Mouse (Mus musculus) T-cell, adult 66 days (primary cell): Measurements from ENCODE around the gene Tctex1d4. TPM values are rescaled to one million over a fixed set of nuclear protein-coding genes. Genes with fewer than 3 reads are reported as not detected.

Experiments
- total RNA-seq, 2 experiments: library from RNA; stranded (reverse); gene quantifications; 3 replicates in 1 of 2; 4 replicates in 1 of 2; pipeline ENCODE4 v1.2.4; 2023

Gene Tctex1d4
- not detected for total RNA-seq

DNA sequence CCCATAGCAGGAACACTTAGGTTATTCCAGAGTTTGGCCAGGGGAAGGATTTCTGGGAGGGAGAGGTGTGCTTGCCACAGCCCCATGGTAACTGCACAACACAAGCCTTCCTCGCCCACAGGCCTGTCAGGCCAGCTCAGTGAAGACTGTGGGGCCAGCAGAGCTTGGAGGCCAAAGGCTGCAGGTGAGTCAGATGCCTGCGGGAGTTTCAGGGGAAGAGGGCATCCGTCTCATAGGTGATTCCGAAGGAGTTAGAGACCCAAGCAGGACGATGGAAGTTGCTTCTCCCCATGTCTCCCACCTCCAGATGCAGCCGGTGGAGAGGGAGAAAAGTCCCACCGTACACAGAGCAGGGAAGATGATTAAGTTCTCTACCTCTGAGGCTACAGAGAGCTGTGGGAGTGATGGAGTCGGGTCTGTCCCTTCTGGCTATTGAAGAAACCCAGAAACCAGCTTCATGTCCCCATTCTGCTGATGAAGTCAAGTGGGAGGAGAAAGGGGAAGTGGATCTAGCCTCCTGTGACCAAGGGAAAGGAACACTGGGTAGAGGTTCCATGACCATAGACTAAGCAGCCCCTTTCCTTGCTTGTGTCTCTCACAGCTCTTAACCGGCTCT lies at the start of gene Tctex1d4:
TSS of gene Tctex1d4 (plus strand) at position 120 of the 616 bp plus-strand sequence.

DNA sequence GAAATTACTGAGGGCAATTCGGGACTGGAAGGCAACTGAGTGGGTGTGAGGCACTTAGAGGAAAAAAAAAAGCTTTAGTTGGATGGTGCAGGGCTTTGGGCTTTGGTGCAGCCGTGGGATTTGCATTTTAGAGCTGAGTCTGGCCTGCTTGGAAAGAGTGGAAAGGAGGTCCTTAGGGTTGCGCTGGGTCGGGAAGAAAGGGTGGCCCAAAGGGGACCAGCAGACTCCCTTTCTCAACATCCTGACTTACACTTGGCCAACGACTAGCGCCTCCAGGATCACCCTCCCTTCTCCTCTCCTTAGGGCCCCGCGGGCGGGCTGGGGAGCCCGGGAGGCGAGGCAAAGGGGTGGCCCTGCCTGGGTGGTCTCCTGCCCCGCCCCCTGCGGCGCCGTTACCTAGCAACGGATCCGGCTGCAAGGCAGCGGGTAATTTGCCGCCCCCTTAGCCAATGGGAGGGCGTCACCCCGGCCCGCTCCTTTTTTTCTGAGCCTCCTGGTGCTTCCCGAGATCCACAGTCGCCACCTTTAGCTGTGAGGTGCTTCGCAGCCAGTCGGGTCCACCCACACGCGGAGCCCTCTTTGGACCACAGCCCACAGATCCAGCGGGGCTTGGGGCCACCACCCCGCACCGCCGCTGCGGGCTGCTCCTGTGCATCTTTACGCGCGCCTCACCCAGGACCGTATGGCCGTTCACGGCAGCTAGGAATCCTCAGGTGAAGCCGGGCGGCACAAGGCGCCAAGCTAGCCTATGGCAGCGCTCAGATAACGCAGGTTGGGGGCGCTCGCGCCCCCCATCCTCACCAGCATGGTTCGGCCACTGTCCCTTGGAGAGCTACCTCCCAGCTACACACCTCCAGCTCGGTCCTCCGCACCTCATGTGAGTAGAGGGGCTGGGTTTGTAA lies 30.8 kb upstream of the Tctex1d4 start, which contains the start of gene Ptch2:
TSS of gene Ptch2 (plus strand) at position 525 of the 902 bp plus-strand sequence.

DNA sequence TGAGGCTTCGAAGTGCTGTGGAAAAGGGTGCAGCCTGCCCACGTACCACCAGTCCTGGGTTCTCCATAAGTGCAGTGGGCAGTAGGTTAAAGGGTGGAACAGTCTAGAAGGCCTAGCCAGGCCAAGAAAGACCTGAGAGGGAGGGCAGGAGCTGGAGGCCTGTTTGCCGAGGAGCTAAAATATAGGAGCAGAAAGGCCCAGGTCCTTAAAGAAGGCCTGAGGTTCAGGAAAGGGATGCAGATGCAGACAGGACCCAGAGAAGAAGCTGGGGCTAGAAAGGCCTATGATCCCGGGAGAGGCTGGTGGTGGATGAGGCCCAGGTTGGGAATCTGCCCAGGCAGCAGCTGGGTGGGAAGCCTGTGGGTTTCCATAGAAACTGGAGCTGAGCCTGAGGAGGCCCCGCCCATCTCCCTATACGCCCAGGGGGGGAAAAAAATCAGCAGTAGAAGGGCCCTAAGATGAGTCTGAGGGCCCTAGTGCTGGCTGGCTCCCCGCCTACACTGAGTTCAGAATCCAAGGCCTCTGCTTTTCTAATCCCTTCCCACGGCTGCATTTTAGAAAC lies 1.2 kb upstream of the Tctex1d4 start, which contains the start of gene Btbd19:
TSS of gene Btbd19 (minus strand) at position 378 of the 562 bp plus-strand sequence.

DNA sequence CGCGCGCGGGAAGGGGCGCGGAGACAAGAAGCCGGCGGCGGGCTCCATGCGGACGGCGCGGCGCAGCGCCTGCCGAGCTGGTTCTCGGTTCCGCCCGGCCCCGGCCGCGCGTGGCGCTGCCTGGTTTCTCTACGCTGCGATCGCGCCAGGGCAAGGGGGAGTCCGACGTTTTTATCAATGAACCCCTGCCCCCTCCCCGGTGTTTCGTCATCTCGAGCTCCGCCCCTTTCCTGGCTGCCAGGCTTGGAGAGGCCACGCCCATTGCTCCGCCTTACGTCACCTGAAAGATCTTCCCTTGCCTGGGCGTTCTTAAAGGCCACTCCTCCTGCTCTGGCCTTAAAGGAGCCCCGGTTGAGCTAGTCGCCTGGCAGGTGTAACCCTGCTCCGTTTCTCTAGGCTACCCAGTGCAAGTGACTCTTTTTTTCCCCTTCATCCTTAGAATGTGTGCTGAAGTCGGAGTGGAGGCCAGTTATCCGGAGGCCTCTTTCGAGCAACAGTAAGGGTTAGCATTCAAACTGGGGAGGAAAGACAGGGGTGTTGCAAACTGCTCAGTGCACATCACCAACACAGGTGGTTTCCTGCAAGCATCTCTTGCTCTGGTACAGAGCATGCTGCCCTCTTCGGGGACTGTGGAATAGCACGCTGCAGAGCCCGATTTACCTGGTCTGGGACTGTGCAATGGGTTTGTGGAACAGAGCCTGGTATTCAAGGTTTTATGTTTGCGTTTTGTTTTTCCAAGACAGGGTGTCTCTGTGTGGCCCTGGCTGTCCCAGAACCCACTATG lies 7.4 kb downstream of the Tctex1d4 start, which contains the start of gene Plk3:
TSS of gene Plk3 (minus strand) at position 147 of the 784 bp plus-strand sequence.

DNA sequence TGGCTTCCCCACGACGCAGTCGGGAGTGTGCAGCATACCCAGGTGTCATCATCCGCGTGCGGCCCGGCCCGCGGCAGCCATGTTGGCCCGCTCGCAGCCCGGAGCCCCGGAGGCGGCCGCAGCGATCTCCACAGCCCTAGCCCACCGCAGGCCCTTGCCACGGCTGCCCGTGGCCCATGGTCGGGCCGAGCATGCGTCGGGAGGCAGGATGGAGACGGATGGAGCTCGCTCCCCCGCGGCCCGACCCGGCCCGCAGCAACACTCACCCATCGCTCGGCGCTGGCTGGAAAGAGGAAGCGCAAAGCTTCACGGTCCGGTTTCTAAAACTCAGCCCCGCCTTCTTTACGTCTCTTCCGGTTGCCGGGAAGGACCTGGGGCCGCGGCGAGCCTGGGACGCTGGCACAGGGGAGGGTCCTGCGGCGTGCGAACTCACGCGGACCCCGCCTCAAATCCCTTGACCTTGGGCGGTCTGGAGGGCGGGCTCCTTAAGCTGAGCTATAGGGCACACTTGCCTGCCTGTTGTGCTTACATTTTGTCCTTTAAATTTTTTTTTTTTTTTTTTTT lies 29.3 kb downstream of the Tctex1d4 start, which contains the start of gene Rps8:
TSS of gene Rps8 (minus strand) at position 452 of the 564 bp plus-strand sequence.

Other genes starting within 250 kb of the Tctex1d4 start
- under 1 TPM in 1 of 2 experiments, not detected in 1; 0.24 TPM for gene Zswim5, start 249.4 kb upstream of the Tctex1d4 start, total RNA-seq
- 10 to 100 TPM; 59.0 to 60.5 TPM for gene Urod, start 132.4 kb upstream of the Tctex1d4 start, total RNA-seq
- 10 to 100 TPM; 42.2 to 52.6 TPM for gene Hectd3, start 131.5 kb upstream of the Tctex1d4 start, total RNA-seq
- gene Eif2b3, start 107.4 kb upstream of the Tctex1d4 start, total RNA-seq, result 10 to 100 TPM; 25.4 to 27.5 TPM
- gene Ptch2, start 30.7 kb upstream of the Tctex1d4 start, total RNA-seq, result under 1 TPM in 1 of 2 experiments, not detected in 1; 0.12 TPM
- 10 to 100 TPM; 28.6 to 36.8 TPM for gene Btbd19, start 1.1 kb upstream of the Tctex1d4 start, total RNA-seq
- 10 to 100 TPM; 41.5 to 51.3 TPM for gene Plk3, start 7.2 kb downstream of the Tctex1d4 start, total RNA-seq
- 1,000 to 10,000 TPM; 2,977 to 3,023 TPM for gene Rps8, start 29.4 kb downstream of the Tctex1d4 start, total RNA-seq
- gene Kif2c, start 55.8 kb downstream of the Tctex1d4 start, total RNA-seq, result 1 to 10 TPM in 1 of 2 experiments, under 1 TPM in 1; 0.71 to 2.8 TPM
- not detected for gene Tmem53, start 125.2 kb downstream of the Tctex1d4 start, total RNA-seq
- not detected for gene Armh1, start 125.3 kb downstream of the Tctex1d4 start, total RNA-seq